ENCODE assay signal across 9 mouse cellular contexts in genomic region chr3:151437693-151438092, GRCm38 (mm10). TPM values are rescaled to one million over a fixed set of nuclear protein-coding genes. Genes with fewer than 3 reads are reported as not detected.
DNase-seq lines count a peak whose midpoint lies in the region; ATAC-seq and TF ChIP-seq lines count a peak whose summit lies in the region.
"Had no signal": no experiment of that assay in that cellular context is flagged by ENCODE, and none has a peak within 500 bp of the region (broad histone marks: within the 10 kb centered on the region; RNA-seq: fewer than 3 reads in every experiment).

Gene Adgrl4 (plus strand): TSS chr3:151437887.

- TF ChIP-seq EP300 in lung, postnatal 0 days (IDR thresholded peaks at IDR 0.05): no peak

- no peaks in the 10 kb centered on the region for H3K4me1 ChIP-seq in forebrain, postnatal 0 days (ENCODE audit: insufficient read depth)
- 0 out of 2 replicates have a peak, but pooled peaks cover 4% of the 10 kb centered on the region for H3K4me1 ChIP-seq in lung, postnatal 0 days (ENCODE audit: insufficient read depth, low read depth, low read length)

- no peak within 1 kb of the TSS for H3K27ac ChIP-seq in forebrain, postnatal 0 days (ENCODE audit: low read depth, low read length)
- H3K27ac ChIP-seq in lung, postnatal 0 days (ENCODE audit: low read length): peak within 1 kb of the TSS; percentile 66

- DNase-seq in ovary, postnatal 36 days (ENCODE audit: low spot score): peak; percentile 7
- no peak for DNase-seq in ovary, postnatal 10 days (ENCODE audit: low spot score)
- DNase-seq in forebrain, postnatal 0 days: no peak
- peak; percentile 40 for DNase-seq in heart, postnatal 4 days
- no peak for DNase-seq in layer of hippocampus, postnatal 14 days (ENCODE audit: low spot score in 2 of 2)
- peak; percentile 71 for DNase-seq in lung, postnatal 0 days (ENCODE audit: low spot score)
- DNase-seq in skeletal muscle tissue, adult 2 months (ENCODE audit: low read depth, low spot score): peak; percentile 11
- DNase-seq in adipocyte (ENCODE audit: low spot score): no peak

- H3K9ac ChIP-seq in forebrain, postnatal 0 days: no peak within 1 kb of the TSS
- peak within 1 kb of the TSS; percentile 32 for H3K9ac ChIP-seq in lung, postnatal 0 days (replicated peaks; ENCODE audit: low read depth)

- WGBS in forebrain, postnatal 0 days: 5% methylated on average over 17 of the region's 17 CpGs
- 2% methylated on average over 17 of the region's 17 CpGs for WGBS in lung, postnatal 0 days

- TF ChIP-seq CTCF in forebrain, postnatal 0 days (IDR thresholded peaks at IDR 0.05; ENCODE audit: low read depth): no peak
- no peak for TF ChIP-seq CTCF in lung, postnatal 0 days (IDR thresholded peaks at IDR 0.05)

- peak within 1 kb of the TSS; percentile 3; the same call in 1 of the 2 replicates for H3K4me3 ChIP-seq in forebrain, postnatal 0 days (ENCODE audit: low read depth, low read length)
- H3K4me3 ChIP-seq in lung, postnatal 0 days (ENCODE audit: low read depth, low read length): peak within 1 kb of the TSS; percentile 41

- peak; percentile 29; the same call in 1 of the 2 replicates for ATAC-seq in forebrain, postnatal 0 days
- peak; percentile 98 for ATAC-seq in lung, postnatal 0 days

- H3K27me3 ChIP-seq in forebrain, postnatal 0 days (ENCODE audit: insufficient read depth, low read length): no peaks in the 10 kb centered on the region
- no peaks in the 10 kb centered on the region for H3K27me3 ChIP-seq in lung, postnatal 0 days (replicated peaks; ENCODE audit: insufficient read depth, low read length)

- no peaks in the 10 kb centered on the region for H3K36me3 ChIP-seq in forebrain, postnatal 0 days (ENCODE audit: insufficient read depth)
- H3K36me3 ChIP-seq in lung, postnatal 0 days (ENCODE audit: insufficient read depth, low read length): no peaks in the 10 kb centered on the region

- peak within 1 kb of the TSS; percentile 37 for H3K4me2 ChIP-seq in forebrain, postnatal 0 days (ENCODE audit: low read depth)
- H3K4me2 ChIP-seq in lung, postnatal 0 days (replicated peaks; ENCODE audit: low read depth, low read length): peak within 1 kb of the TSS; percentile 56

- no peaks in the 10 kb centered on the region for H3K9me3 ChIP-seq in forebrain, postnatal 0 days (ENCODE audit: low read length)
- no peaks in the 10 kb centered on the region for H3K9me3 ChIP-seq in lung, postnatal 0 days (ENCODE audit: low read length)

RNA-seq across cellular contexts. Expression of gene Adgrl4, which starts in this region (rescaled TPM):
- 17.2 and 31.7 TPM in 2 replicates for total RNA-seq in forebrain, postnatal 0 days (2014; rRNA removed)
- polyA plus RNA-seq in forebrain, postnatal 0 days (2015; fragmentation: Nextera tagmentation; extraction: Ambion mirVana): 9.7 and 11.9 TPM in 2 replicates
- total RNA-seq in heart, postnatal 4 days (2021): 10 to 100 TPM; 54.1 to 57.3 TPM
- total RNA-seq in layer of hippocampus, postnatal 14 days (2021): 10 to 100 TPM; 26.1 to 28.0 TPM
- 36.3 and 41.1 TPM in 2 replicates for polyA plus RNA-seq in lung, postnatal 0 days (2015; fragmentation: Nextera tagmentation; extraction: Ambion mirVana)
- total RNA-seq: MEL had no signal

Comparison
In these comparisons a context has a peak if more than half of its experiments do, and no peak if none do; other contexts are left out.
1. DNase-seq: peak in ovary, postnatal 36 days (single experiment), heart, postnatal 4 days (single experiment), lung, postnatal 0 days (single experiment) and skeletal muscle tissue, adult 2 months (single experiment); none in ovary, postnatal 10 days (single experiment), forebrain, postnatal 0 days (single experiment), layer of hippocampus, postnatal 14 days (0 of 2) and adipocyte (single experiment).